Mouse (Mus musculus): ENCODE measurements around the gene Hsd3b2. TPM values are rescaled to one million over a fixed set of nuclear protein-coding genes. Genes with fewer than 3 reads are reported as not detected.

The Hsd3b2 gene
- polyA plus RNA-seq (2017; shearing (Covaris generic)), result not detected

GRCm38 (mm10) chr3:98724376-98724775, at the start of gene Hsd3b2:
Gene Hsd3b2 (minus strand): TSS chr3:98724543.

Other genes with a start within 250 kb of the Hsd3b2 start
- not detected for gene Hsd3b4, start 214.0 kb downstream of the Hsd3b2 start, polyA plus RNA-seq (2017; shearing (Covaris generic))
- not detected for gene Gm10681, start 135.7 kb downstream of the Hsd3b2 start, polyA plus RNA-seq (2017; shearing (Covaris generic))
- not detected for gene Hsd3b5, start 94.3 kb downstream of the Hsd3b2 start, polyA plus RNA-seq (2017; shearing (Covaris generic))
- not detected for gene Hsd3b3, start 38.6 kb upstream of the Hsd3b2 start, polyA plus RNA-seq (2017; shearing (Covaris generic))
- gene Hsd3b6, start 89.9 kb upstream of the Hsd3b2 start, polyA plus RNA-seq (2017; shearing (Covaris generic)), result not detected
- not detected for gene Hsd3b1, start 135.3 kb upstream of the Hsd3b2 start, polyA plus RNA-seq (2017; shearing (Covaris generic))
- gene Hao2, start 168.7 kb upstream of the Hsd3b2 start, polyA plus RNA-seq (2017; shearing (Covaris generic)), result not detected